ENCODE assay signal across 8 mouse cellular contexts in genomic region chr15:30693754-30694205, GRCm38 (mm10).
DNase-seq lines count a peak whose midpoint lies in the region; ATAC-seq lines count a peak whose summit lies in the region.
"Had no signal": no experiment of that assay in that cellular context is flagged by ENCODE, and none has a peak within 500 bp of the region (broad histone marks: within the 10 kb centered on the region; RNA-seq: fewer than 3 reads in every experiment).

No protein-coding gene starts in this region.

- 22% methylated on average over 6 of the region's 6 CpGs for WGBS in hindbrain, embryonic 14.5 days
- WGBS in midbrain, embryonic 14.5 days, result 17% methylated on average over 6 of the region's 6 CpGs
- 78% methylated on average over 6 of the region's 6 CpGs for WGBS in limb, embryonic 10.5 days

- peak; percentile 59 for DNase-seq in Muller cell, postnatal 12 days (ENCODE audit: inconsistent ontology term)
- peak; percentile 42 for DNase-seq in cerebellum, adult 9-11 months
- peak; percentile 49 for DNase-seq in hindbrain, embryonic 14.5 days (ENCODE audit: low spot score)
- DNase-seq in midbrain, embryonic 14.5 days, result peak; percentile 57
- no peak for DNase-seq in kidney, postnatal 36 days
- DNase-seq in limb, embryonic 10.5 days (ENCODE audit: low spot score), result no peak
- no peak for DNase-seq in urinary bladder, postnatal 25 days (ENCODE audit: low spot score)
- DNase-seq: kidney, postnatal 4 days had no signal

- no peaks in the 10 kb centered on the region for H3K27me3 ChIP-seq in hindbrain, embryonic 14.5 days (ENCODE audit: control insufficient read depth, insufficient read depth, low read length)
- H3K27me3 ChIP-seq in midbrain, embryonic 14.5 days (ENCODE audit: control insufficient read depth, insufficient read depth, low read length), result no peaks in the 10 kb centered on the region
- H3K27me3 ChIP-seq in limb, embryonic 10.5 days (ENCODE audit: low read depth, poor library complexity, severe bottlenecking), result no peaks in the 10 kb centered on the region

- H3K9ac ChIP-seq in hindbrain, embryonic 14.5 days, result no peak overlapping the region
- H3K9ac ChIP-seq in midbrain, embryonic 14.5 days (replicated peaks; ENCODE audit: low read length), result no peak overlapping the region

- ATAC-seq in hindbrain, embryonic 14.5 days (ENCODE audit: low FRiP score), result peak; percentile 88
- peak; percentile 76 for ATAC-seq in midbrain, embryonic 14.5 days (ENCODE audit: low FRiP score, low TSS enrichment)

- H3K9me3 ChIP-seq in hindbrain, embryonic 14.5 days (ENCODE audit: control insufficient read depth, low read length), result no peaks in the 10 kb centered on the region
- no peaks in the 10 kb centered on the region for H3K9me3 ChIP-seq in midbrain, embryonic 14.5 days (ENCODE audit: control insufficient read depth, low read length)
- H3K9me3 ChIP-seq in limb, embryonic 10.5 days (replicated peaks), result no peaks in the 10 kb centered on the region

- H3K4me3 ChIP-seq in hindbrain, embryonic 14.5 days (replicated peaks; ENCODE audit: low read length), result no peak overlapping the region
- H3K4me3 ChIP-seq in midbrain, embryonic 14.5 days (replicated peaks; ENCODE audit: low read depth, low read length), result no peak overlapping the region
- no peak overlapping the region for H3K4me3 ChIP-seq in limb, embryonic 10.5 days

- no peaks in the 10 kb centered on the region for H3K36me3 ChIP-seq in hindbrain, embryonic 14.5 days (replicated peaks; ENCODE audit: control insufficient read depth, insufficient read depth)
- no peaks in the 10 kb centered on the region for H3K36me3 ChIP-seq in midbrain, embryonic 14.5 days (ENCODE audit: control insufficient read depth, insufficient read depth, low read length)
- no peaks in the 10 kb centered on the region for H3K36me3 ChIP-seq in limb, embryonic 10.5 days

- H3K4me1 ChIP-seq in hindbrain, embryonic 14.5 days (replicated peaks; ENCODE audit: control insufficient read depth, insufficient read depth, low read length), result 0 out of 2 replicates have a peak, but pooled peaks cover 9% of the 10 kb centered on the region
- H3K4me1 ChIP-seq in midbrain, embryonic 14.5 days (ENCODE audit: control insufficient read depth, insufficient read depth, low read length), result 0 out of 2 replicates have a peak, but pooled peaks cover 3% of the 10 kb centered on the region
- H3K4me1 ChIP-seq in limb, embryonic 10.5 days, result no peaks in the 10 kb centered on the region

- H3K27ac ChIP-seq in hindbrain, embryonic 14.5 days, result peak overlapping the region; percentile 59
- H3K27ac ChIP-seq in midbrain, embryonic 14.5 days (replicated peaks; ENCODE audit: low read depth, low read length), result 0 out of 2 replicates have a peak overlapping the region, but pooled peaks have one; percentile 46
- no peak overlapping the region for H3K27ac ChIP-seq in limb, embryonic 10.5 days

- H3K4me2 ChIP-seq in hindbrain, embryonic 14.5 days (replicated peaks), result no peak overlapping the region
- H3K4me2 ChIP-seq in midbrain, embryonic 14.5 days (ENCODE audit: low read length), result no peak overlapping the region

Comparison
In these comparisons a context has a peak if more than half of its experiments do, and no peak if none do; other contexts are left out.
1. DNase-seq: peak in Muller cell, postnatal 12 days (single experiment), cerebellum, adult 9-11 months (single experiment), hindbrain, embryonic 14.5 days (single experiment) and midbrain, embryonic 14.5 days (single experiment); none in kidney, postnatal 36 days (0 of 2), limb, embryonic 10.5 days (single experiment) and urinary bladder, postnatal 25 days (single experiment).